Mouse (Mus musculus) kidney, adult 2 months (tissue): Measurements from ENCODE around the gene Cpeb3.

Experiments
- CTCF ChIP-seq: fragments of 200-500 bp; conservative IDR thresholded peaks from 2 replicates; pipeline ENCODE4 v1.5.1; 2011; ENCODE audit warnings: low read depth, mild to moderate bottlenecking, control low read depth, low read length, moderate library complexity, mixed read lengths; ENCODE audit not compliant: insufficient read depth, insufficient read length
- POLR2A ChIP-seq: fragments of 200-500 bp; IDR thresholded peaks from one replicate; pipeline ENCODE4 v1.6.1; 2011; ENCODE audit warnings: low read depth, low read length, control low read depth

- TF ChIP-seq CTCF: no peak
- TF ChIP-seq POLR2A: no peak
These were observed 92.6 kb downstream of the Cpeb3 start for GRCm38 (mm10) chr19:37115824-37116223.
